Mouse (Mus musculus): ENCODE data around the gene Rps8.

DNA sequence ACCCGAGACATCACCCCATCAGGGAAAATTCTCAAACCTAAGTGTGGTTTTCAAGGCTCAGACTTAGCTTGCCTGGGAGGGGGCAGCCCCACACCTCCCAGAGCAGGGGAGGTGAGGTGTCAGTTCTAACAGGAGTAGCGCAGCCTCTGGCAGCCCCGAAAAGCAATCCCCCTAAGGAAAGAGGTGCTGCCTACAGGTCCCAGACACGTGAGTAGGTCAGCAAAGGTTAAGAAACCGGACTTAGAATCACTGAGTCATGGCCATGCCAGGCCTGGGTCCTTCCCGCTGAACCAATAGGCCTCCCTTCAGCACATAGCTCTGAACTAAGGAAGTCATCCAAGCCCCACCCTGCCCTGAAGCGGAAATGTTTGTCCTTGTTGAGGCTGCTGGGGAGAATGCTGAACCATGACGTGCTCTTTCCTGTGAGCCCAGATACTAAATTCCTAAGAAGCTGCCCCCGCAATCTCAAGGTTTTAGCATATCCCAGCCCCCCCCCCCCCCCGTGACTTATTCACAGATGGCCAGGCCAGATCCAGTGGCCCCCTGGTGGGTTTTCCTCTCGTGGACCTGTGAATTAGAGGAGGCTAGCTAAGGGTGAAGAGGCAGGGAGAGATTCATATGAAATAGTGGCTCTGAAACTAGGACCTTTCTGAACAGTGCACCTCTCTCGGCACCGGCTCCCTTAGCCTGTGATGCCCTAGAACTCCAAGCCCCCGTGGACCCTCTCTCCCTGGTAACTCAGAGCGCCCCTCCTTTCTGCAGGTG lies 30.0 kb downstream of the Rps8 start:
- TF ChIP-seq POLR2A (IDR thresholded peaks at IDR 0.05; ENCODE audit: control insufficient read depth, extremely low read depth, insufficient read depth, low read length, poor library complexity) (no peak), CTCF (IDR thresholded peaks at IDR 0.05; ENCODE audit: borderline replicate concordance, control insufficient read depth, extremely low read depth, insufficient read depth, low read length, poor library complexity) (no peak)

Data from thymus, adult 2 months (tissue).